Mouse (Mus musculus) embryonic facial prominence, embryonic 11.5 days (tissue): ENCODE data around the gene Tapt1. TPM values are rescaled to one million over a fixed set of nuclear protein-coding genes. Genes with fewer than 3 reads are reported as not detected.

Experiments
- ATAC-seq: fragments of 200-750 bp; cut with Nextera tagmentation; replicated peaks from 2 replicates; pipeline ENCODE4 v1.8.0; 2017; ENCODE audit warnings: low read depth; ENCODE audit not compliant: insufficient number of reproducible peaks, low FRiP score, low TSS enrichment
- DNase-seq: peaks from one replicate; pipeline ENCODE4 v3.0.0-alpha.2; 2015; ENCODE audit warnings: low spot score
- H3K27ac ChIP-seq: fragments of 300-500 bp; sonication (generic); replicated peaks from 2 replicates; pipeline ENCODE4 v1.5.1; 2014; ENCODE audit warnings: mild to moderate bottlenecking, low read depth, low read length, control low read depth
- H3K27me3 ChIP-seq: fragments of 300-500 bp; sonication (generic); 2 replicates; pipeline ENCODE4 v1.6.1; 2014; ENCODE audit warnings: mild to moderate bottlenecking, low read length, moderate library complexity, mixed read lengths; ENCODE audit not compliant: control insufficient read depth, insufficient read depth
- H3K36me3 ChIP-seq: fragments of 300-500 bp; sonication (generic); replicated peaks from 2 replicates; pipeline ENCODE4 v1.6.1; 2014; ENCODE audit warnings: low read depth, mild to moderate bottlenecking, low read length, moderate library complexity, mixed read lengths; ENCODE audit not compliant: control insufficient read depth, insufficient read depth
- H3K4me1 ChIP-seq: fragments of 300-500 bp; sonication (generic); 2 replicates; pipeline ENCODE4 v1.6.1; 2014; ENCODE audit warnings: low read length, mixed read lengths; ENCODE audit not compliant: control insufficient read depth, insufficient read depth
- H3K4me2 ChIP-seq: fragments of 300-500 bp; sonication (generic); 2 replicates; pipeline ENCODE4 v1.6.1; 2014; ENCODE audit warnings: low read depth, mild to moderate bottlenecking, control low read depth, low read length, moderate library complexity
- H3K4me3 ChIP-seq: fragments of 300-500 bp; sonication (generic); 2 replicates; pipeline ENCODE4 v1.5.1; 2014; ENCODE audit warnings: low read depth, low read length, control low read depth
- H3K9ac ChIP-seq: fragments of 300-500 bp; sonication (generic); replicated peaks from 2 replicates; pipeline ENCODE4 v1.6.1; 2014; ENCODE audit warnings: mild to moderate bottlenecking, control low read depth, low read length
- H3K9me3 ChIP-seq: fragments of 300-500 bp; sonication (generic); replicated peaks from 2 replicates; pipeline ENCODE4 v1.6.1; 2016; ENCODE audit warnings: mild to moderate bottlenecking, low read length, inconsistent platforms, mixed read lengths; ENCODE audit not compliant: control insufficient read depth
- WGBS: fragments of 180-500 bp; shearing (Covaris S2); extraction: QIAGEN DNeasy Blood & Tissue Kit; methylation state at CpG from one replicate; pipeline ENCODE4 v1.1.7; 2014; 5-methylcytosine and 5-hydroxymethylcytosine counted together
- polyA plus RNA-seq: library from polyadenylated mRNA; unstranded; fragments of >200 nt; fragmentation: Nextera tagmentation; extraction: Ambion mirVana; gene quantifications from 2 replicates; pipeline ENCODE4 v1.2.1, GENCODE M21; 2014

Tapt1 gene
- polyA plus RNA-seq, 1 experiment from 2014 or later: 35.4 TPM

DNA sequence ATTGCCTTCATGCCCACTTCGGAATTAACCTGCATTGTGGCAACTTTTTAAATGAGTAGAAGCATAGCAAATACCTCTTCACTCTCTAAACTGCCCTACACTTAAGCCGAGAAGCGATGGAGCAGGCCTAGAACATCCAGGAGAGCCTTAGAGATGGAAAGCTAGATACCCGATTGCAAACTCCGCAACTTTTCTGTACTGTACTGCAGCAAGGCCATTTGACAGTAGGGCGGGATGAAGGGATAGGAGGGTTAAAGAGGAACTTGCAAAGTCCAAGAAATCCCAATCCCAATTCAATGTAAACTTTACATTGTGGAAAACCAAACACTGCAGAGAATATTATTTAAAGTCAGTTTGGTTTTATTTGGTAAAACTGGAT lies 1.0 kb upstream of the Tapt1 start:
- no peaks in the 10 kb centered on the region for H3K27me3 ChIP-seq
- H3K4me1 ChIP-seq: peaks cover 3% of the 10 kb centered on the region; the same call in 1 of the 2 replicates
- H3K27ac ChIP-seq: no peak overlapping the region
- H3K9me3 ChIP-seq: no peaks in the 10 kb centered on the region
- H3K4me3 ChIP-seq: peak overlapping the region; percentile 93
- WGBS: 10% methylated on average over 6 of the region's 6 CpGs
- ATAC-seq: no peak
- no peak for DNase-seq
- H3K4me2 ChIP-seq: peak overlapping the region; percentile 74
- H3K36me3 ChIP-seq: no peaks in the 10 kb centered on the region
- H3K9ac ChIP-seq: peak overlapping the region; percentile 97

GRCm38 (mm10) chr5:44225911-44226520 lies 410 bp downstream of the Tapt1 start:
- H3K27ac ChIP-seq: peak overlapping the region; percentile 83
- no peaks in the 10 kb centered on the region for H3K9me3 ChIP-seq
- no peaks in the 10 kb centered on the region for H3K36me3 ChIP-seq
- DNase-seq (peak; percentile 44), ATAC-seq (peak; percentile 74)
- H3K4me3 ChIP-seq: peak overlapping the region; percentile 93
- peaks cover 3% of the 10 kb centered on the region; the same call in 1 of the 2 replicates for H3K4me1 ChIP-seq
- H3K4me2 ChIP-seq: peak overlapping the region; percentile 74
- H3K9ac ChIP-seq: peak overlapping the region; percentile 97
- H3K27me3 ChIP-seq: no peaks in the 10 kb centered on the region
- under 1% methylated on average over 54 of the region's 72 CpGs for WGBS

DNA sequence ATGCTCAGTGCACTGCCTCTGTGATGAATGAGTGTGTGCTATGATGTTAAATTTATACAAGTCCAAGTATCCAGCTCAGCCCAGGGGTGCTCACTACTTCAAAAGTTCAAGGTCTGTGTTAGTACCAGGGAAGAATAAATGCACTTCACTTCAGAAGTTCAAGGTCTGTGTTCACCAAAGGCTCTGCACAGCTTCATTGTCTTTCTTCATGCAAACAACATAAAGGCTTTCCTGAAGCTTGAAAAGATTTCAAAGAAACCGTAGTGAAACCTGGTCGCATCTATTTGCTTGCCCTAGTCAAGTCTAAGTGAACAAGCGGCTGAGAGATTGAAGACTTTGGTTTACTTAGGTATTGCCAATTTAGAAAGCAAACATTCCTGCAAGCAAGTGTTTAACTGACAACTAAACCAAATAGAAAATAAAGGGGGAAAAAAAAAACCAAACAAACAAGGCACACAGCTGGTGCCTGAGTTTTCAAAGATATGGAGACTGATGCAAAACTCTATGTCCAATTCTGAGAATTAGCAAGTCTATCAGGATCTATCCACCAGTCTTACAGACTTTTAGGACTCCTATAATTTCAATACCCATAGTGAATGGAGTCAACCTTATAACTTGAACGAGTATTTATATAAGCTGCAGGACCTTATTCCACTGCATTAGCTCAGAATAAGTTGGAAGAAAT lies 1.4 kb downstream of the Tapt1 start:
- DNase-seq: no peak
- 75% methylated on average over 4 of the region's 4 CpGs for WGBS
- ATAC-seq: no peak

GRCm38 (mm10) chr5:44224251-44224650 lies 2.2 kb downstream of the Tapt1 start:
- no peak overlapping the region for H3K9ac ChIP-seq
- peak; percentile 50 for DNase-seq
- H3K9me3 ChIP-seq: no peaks in the 10 kb centered on the region
- H3K27ac ChIP-seq: no peak overlapping the region
- no peak overlapping the region for H3K4me2 ChIP-seq
- H3K27me3 ChIP-seq: no peaks in the 10 kb centered on the region
- no peaks in the 10 kb centered on the region for H3K36me3 ChIP-seq
- H3K4me1 ChIP-seq: peaks cover 3% of the 10 kb centered on the region; the same call in 1 of the 2 replicates
- no peak for ATAC-seq
- 31% methylated on average over 6 of the region's 6 CpGs for WGBS
- no peak overlapping the region for H3K4me3 ChIP-seq

More for the DNA sequence above, 1.4 kb downstream of the Tapt1 start:
- H3K27ac ChIP-seq: no peak overlapping the region
- peak overlapping the region; percentile 93 for H3K4me3 ChIP-seq
- H3K9me3 ChIP-seq: no peaks in the 10 kb centered on the region
- H3K36me3 ChIP-seq: no peaks in the 10 kb centered on the region
- peak overlapping the region; percentile 74; the same call in 1 of the 2 replicates for H3K4me2 ChIP-seq
- peaks cover 3% of the 10 kb centered on the region; the same call in 1 of the 2 replicates for H3K4me1 ChIP-seq
- H3K9ac ChIP-seq: peak overlapping the region; percentile 97; the same call in 1 of the 2 replicates
- no peaks in the 10 kb centered on the region for H3K27me3 ChIP-seq

DNA sequence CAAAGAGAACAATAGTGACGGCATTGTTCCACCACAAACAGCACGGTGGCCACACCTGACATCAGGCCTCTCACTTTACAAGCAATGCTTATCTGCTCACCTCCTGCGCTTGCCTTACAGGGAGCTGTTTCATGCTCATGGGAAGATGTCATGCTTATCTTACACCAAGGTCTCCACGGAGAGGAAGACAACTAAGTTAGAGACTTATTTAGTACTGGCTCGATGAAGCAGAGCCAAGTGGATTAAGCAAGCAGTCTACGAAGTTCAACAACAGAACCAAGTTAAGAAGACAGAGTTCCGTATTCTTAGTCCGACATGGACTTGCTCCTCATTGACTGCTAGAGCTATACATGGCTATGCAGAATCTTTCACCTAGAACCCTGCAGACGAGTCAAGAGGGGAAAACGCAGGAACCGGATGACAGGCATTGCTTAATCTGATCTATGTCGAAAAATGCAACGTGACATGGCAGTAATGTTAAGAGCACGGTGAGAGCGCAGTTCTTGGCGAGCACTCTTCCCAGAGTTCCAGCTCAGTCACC lies 3.0 kb downstream of the Tapt1 start:
- no peaks in the 10 kb centered on the region for H3K9me3 ChIP-seq
- DNase-seq (no peak), ATAC-seq (no peak)
- no peak overlapping the region for H3K9ac ChIP-seq
- no peak overlapping the region for H3K4me3 ChIP-seq
- no peak overlapping the region for H3K4me2 ChIP-seq
- no peak overlapping the region for H3K27ac ChIP-seq
- H3K27me3 ChIP-seq: no peaks in the 10 kb centered on the region
- peaks cover 3% of the 10 kb centered on the region; the same call in 1 of the 2 replicates for H3K4me1 ChIP-seq
- WGBS: 89% methylated on average over 16 of the region's 16 CpGs
- no peaks in the 10 kb centered on the region for H3K36me3 ChIP-seq

- Histone ChIP-seq H3K9me3 (no peaks in the 10 kb centered on the region), H3K9ac (no peak overlapping the region), H3K4me3 (no peak overlapping the region), H3K4me2 (no peak overlapping the region), H3K27ac (no peak overlapping the region), H3K4me1 (peaks cover 3% of the 10 kb centered on the region; the same call in 1 of the 2 replicates), H3K27me3 (no peaks in the 10 kb centered on the region), H3K36me3 (no peaks in the 10 kb centered on the region)
- 71% methylated on average over 7 of the region's 7 CpGs for WGBS
- ATAC-seq (no peak), DNase-seq (no peak)
Observed at GRCm38 (mm10) chr5:44220430-44220829, 6.0 kb downstream of the Tapt1 start.

- Histone ChIP-seq H3K9me3 (no peaks in the 10 kb centered on the region), H3K36me3 (no peaks in the 10 kb centered on the region), H3K4me1 (peaks cover 3% of the 10 kb centered on the region; the same call in 1 of the 2 replicates), H3K27ac (no peak overlapping the region), H3K27me3 (no peaks in the 10 kb centered on the region), H3K4me2 (no peak overlapping the region), H3K4me3 (no peak overlapping the region), H3K9ac (no peak overlapping the region)
- no peak for DNase-seq
- no peak for ATAC-seq
- WGBS: 50% methylated on average over 4 of the region's 4 CpGs
Observed at GRCm38 (mm10) chr5:44219871-44220270, 6.6 kb downstream of the Tapt1 start.

- no peaks in the 10 kb centered on the region for H3K9me3 ChIP-seq
- no peaks in the 10 kb centered on the region for H3K36me3 ChIP-seq
- ATAC-seq (no peak), DNase-seq (no peak)
- no peak overlapping the region for H3K9ac ChIP-seq
- H3K4me1 ChIP-seq: no peaks in the 10 kb centered on the region
- H3K4me2 ChIP-seq: no peak overlapping the region
- no peak overlapping the region for H3K4me3 ChIP-seq
- no peak overlapping the region for H3K27ac ChIP-seq
- WGBS: 86% methylated on average over 4 of the region's 4 CpGs
- H3K27me3 ChIP-seq: no peaks in the 10 kb centered on the region
Observed at GRCm38 (mm10) chr5:44218483-44218882, 7.9 kb downstream of the Tapt1 start.
